Mouse (Mus musculus): ENCODE data around the gene Cat. TPM values are rescaled to one million over a fixed set of nuclear protein-coding genes. Genes with fewer than 3 reads are reported as not detected.

The Cat gene
- polyA plus RNA-seq, 1 experiment from 2014 or later, result 92.1 TPM

DNA sequence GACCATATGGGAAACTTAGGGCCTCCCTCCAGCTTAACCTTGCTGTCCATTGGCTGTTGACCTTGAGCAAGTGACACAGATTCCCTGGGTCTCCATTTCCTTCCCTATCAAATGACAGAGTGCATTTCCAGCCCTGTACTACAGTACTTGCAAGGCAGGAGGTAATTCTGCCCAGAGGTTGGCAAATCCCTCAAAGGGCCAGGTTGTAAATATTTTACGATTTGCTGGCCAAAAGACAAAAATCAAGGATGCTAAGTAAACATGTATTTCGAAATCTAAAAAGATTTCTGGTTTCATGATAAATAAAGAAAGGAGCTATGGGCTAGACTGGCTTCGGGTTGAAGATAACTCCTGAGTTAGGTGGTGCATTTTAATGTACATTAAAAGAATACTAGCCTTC is 56.6 kb downstream of the Cat start:
- WGBS, result 85% methylated on average over 3 of the region's 3 CpGs

GRCm38 (mm10) chr2:103425456-103426063 is 59.4 kb downstream of the Cat start:
- H3K36me3 ChIP-seq, result no peaks in the 10 kb centered on the region
- no peaks in the 10 kb centered on the region for H3K9me3 ChIP-seq
- no peak overlapping the region for H3K4me2 ChIP-seq
- no peaks in the 10 kb centered on the region for H3K27me3 ChIP-seq
- WGBS, result 83% methylated on average over 11 of the region's 11 CpGs
- H3K27ac ChIP-seq (replicated peaks), result no peak overlapping the region
- H3K9ac ChIP-seq, result no peak overlapping the region
- H3K4me3 ChIP-seq, result no peak overlapping the region
- H3K4me1 ChIP-seq (replicated peaks), result peaks cover 11% of the 10 kb centered on the region
- no peak for ATAC-seq (ENCODE audit: low read depth)

More for the DNA sequence above, 56.6 kb downstream of the Cat start:
- no peaks in the 10 kb centered on the region for H3K36me3 ChIP-seq
- no peak overlapping the region for H3K9ac ChIP-seq
- ATAC-seq (ENCODE audit: low read depth), result no peak
- no peak overlapping the region for H3K4me2 ChIP-seq
- H3K9me3 ChIP-seq, result no peaks in the 10 kb centered on the region
- no peak overlapping the region for H3K4me3 ChIP-seq
- no peaks in the 10 kb centered on the region for H3K27me3 ChIP-seq
- no peaks in the 10 kb centered on the region for H3K4me1 ChIP-seq (replicated peaks)
- no peak overlapping the region for H3K27ac ChIP-seq (replicated peaks)

- Histone ChIP-seq H3K27me3 (no peaks in the 10 kb centered on the region), H3K36me3 (no peaks in the 10 kb centered on the region), H3K9ac (no peak overlapping the region), H3K4me2 (no peak overlapping the region), H3K4me3 (no peak overlapping the region), H3K9me3 (no peaks in the 10 kb centered on the region), H3K27ac (replicated peaks) (no peak overlapping the region), H3K4me1 (replicated peaks) (peaks cover 11% of the 10 kb centered on the region)
- 33% methylated on average over 12 of the region's 12 CpGs for WGBS
- ATAC-seq (ENCODE audit: low read depth), result peak; percentile 58; the same call in 1 of the 2 replicates
Observed at GRCm38 (mm10) chr2:103424349-103425026, 60.5 kb downstream of the Cat start.

- Histone ChIP-seq H3K36me3 (no peaks in the 10 kb centered on the region), H3K4me2 (no peak overlapping the region), H3K4me1 (replicated peaks) (peaks cover 11% of the 10 kb centered on the region), H3K27me3 (no peaks in the 10 kb centered on the region), H3K4me3 (no peak overlapping the region), H3K27ac (replicated peaks) (no peak overlapping the region), H3K9me3 (no peaks in the 10 kb centered on the region), H3K9ac (no peak overlapping the region)
- ATAC-seq (ENCODE audit: low read depth), result no peak
- 71% methylated on average over 12 of the region's 12 CpGs for WGBS
Observed at GRCm38 (mm10) chr2:103423884-103424283, 61.1 kb downstream of the Cat start.

DNA sequence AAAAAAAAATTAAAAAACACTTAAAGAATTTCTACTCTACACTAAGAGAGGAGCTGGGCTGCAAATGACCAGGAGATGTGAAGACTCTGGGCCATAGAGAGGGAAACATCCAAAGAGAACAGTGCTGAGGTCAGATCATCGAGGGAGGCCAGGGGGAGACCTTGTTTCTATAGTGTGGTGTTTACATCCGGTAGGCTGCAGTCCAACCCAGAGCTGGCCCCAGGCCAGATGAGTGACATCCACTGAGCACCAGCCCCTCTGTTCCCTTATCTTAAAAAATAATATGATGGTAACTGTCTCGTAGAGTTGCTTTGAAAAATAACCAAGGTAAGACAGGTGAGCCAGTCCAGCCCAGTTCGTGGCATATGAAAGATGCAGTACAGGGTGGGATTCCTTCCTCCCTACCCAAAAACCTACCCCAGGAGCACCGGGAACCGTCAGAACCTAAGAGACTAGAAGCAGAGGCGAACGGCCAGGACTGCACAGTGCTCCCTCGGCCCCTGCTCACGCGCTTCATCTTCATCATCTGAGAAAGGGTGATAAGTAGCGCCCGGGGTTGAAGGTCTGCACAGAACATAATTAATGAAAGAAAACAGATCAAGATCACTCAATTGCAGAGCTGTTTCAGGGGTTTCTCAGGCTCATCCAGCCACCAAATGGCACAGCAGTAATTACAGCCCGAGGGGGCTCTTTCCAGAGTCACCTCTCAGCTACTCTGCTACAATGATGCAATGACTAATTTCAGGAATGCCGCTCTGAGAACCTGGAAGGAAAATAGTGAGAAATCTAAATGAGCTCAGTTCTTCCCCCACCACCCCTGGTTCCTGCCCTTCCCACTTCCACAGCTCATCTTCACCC is 64.1 kb downstream of the Cat start:
- no peak for ATAC-seq (ENCODE audit: low read depth)
- Histone ChIP-seq H3K4me2 (no peak overlapping the region), H3K4me3 (no peak overlapping the region), H3K9ac (no peak overlapping the region), H3K4me1 (replicated peaks) (peaks cover 11% of the 10 kb centered on the region), H3K36me3 (no peaks in the 10 kb centered on the region), H3K27ac (replicated peaks) (no peak overlapping the region), H3K27me3 (no peaks in the 10 kb centered on the region), H3K9me3 (no peaks in the 10 kb centered on the region)
- WGBS, result 65% methylated on average over 15 of the region's 15 CpGs

- Histone ChIP-seq H3K9ac (no peak overlapping the region), H3K27ac (replicated peaks) (no peak overlapping the region), H3K36me3 (no peaks in the 10 kb centered on the region), H3K9me3 (no peaks in the 10 kb centered on the region), H3K4me2 (no peak overlapping the region), H3K27me3 (no peaks in the 10 kb centered on the region), H3K4me1 (replicated peaks) (peaks cover 2% of the 10 kb centered on the region), H3K4me3 (no peak overlapping the region)
- ATAC-seq (ENCODE audit: low read depth), result no peak
- 93% methylated on average over 3 of the region's 3 CpGs for WGBS
Observed at GRCm38 (mm10) chr2:103415774-103416173, 69.2 kb downstream of the Cat start.

GRCm38 (mm10) chr2:103413381-103413780 is 71.6 kb downstream of the Cat start:
- Histone ChIP-seq H3K4me3 (no peak overlapping the region), H3K36me3 (no peaks in the 10 kb centered on the region), H3K9ac (no peak overlapping the region), H3K4me1 (replicated peaks) (no peaks in the 10 kb centered on the region), H3K27ac (replicated peaks) (no peak overlapping the region), H3K27me3 (no peaks in the 10 kb centered on the region), H3K9me3 (no peaks in the 10 kb centered on the region), H3K4me2 (no peak overlapping the region)
- no peak for ATAC-seq (ENCODE audit: low read depth)
- WGBS, result 80% methylated on average over 5 of the region's 5 CpGs

DNA sequence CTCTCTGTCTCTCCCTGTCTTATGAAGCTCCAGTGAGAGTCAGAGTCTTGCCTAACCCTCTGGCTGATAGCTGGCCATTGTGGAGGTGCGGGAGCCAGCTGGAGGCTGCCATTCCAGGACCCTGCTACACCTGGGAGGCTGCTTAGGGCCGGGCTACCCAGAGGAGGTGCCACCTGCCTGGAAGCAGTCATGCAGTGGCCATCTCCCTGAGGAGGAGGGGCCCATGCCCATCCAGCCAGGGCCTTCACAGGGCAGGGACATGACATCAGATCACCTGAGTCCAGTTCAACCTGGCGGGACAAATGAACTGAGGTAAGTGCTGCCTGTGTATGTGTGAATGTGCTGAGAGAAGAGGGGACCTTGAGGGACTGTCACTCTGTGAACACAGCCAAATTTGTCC is 73.1 kb downstream of the Cat start:
- Histone ChIP-seq H3K4me3 (no peak overlapping the region), H3K4me1 (replicated peaks) (peaks cover 6% of the 10 kb centered on the region), H3K4me2 (no peak overlapping the region), H3K36me3 (no peaks in the 10 kb centered on the region), H3K27me3 (no peaks in the 10 kb centered on the region), H3K9ac (no peak overlapping the region), H3K9me3 (no peaks in the 10 kb centered on the region), H3K27ac (replicated peaks) (no peak overlapping the region)
- 84% methylated on average over 3 of the region's 3 CpGs for WGBS
- ATAC-seq (ENCODE audit: low read depth), result no peak

DNA sequence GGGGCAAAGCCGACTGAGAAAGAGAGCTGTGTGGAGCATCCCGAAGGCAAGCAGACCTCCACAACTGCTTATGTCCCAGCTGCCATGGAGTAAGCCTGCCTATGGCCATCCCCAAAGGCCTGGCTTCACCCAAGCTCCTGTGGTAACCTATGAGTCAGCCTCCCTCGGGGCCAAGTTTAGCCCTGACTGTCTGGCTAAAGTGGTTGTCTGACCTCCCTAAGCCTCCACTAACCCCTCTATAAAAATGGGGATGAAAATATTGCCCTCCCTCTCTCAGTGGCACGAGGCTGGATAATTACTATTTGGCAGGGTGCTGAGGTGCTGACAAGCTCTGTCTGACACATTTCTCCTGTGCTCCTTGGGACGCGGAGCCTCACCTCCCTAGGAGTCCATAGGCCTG is 73.6 kb downstream of the Cat start, which contains the start of gene Elf5:
Elf5 (plus strand) TSS at position 341 of the 400 bp plus-strand sequence.
- Histone ChIP-seq H3K4me1 (replicated peaks) (peaks cover 9% of the 10 kb centered on the region), H3K27ac (replicated peaks) (no peak within 1 kb of the TSS), H3K27me3 (no peaks in the 10 kb centered on the region), H3K9ac (no peak within 1 kb of the TSS), H3K4me2 (no peak within 1 kb of the TSS), H3K9me3 (no peaks in the 10 kb centered on the region), H3K4me3 (no peak within 1 kb of the TSS), H3K36me3 (no peaks in the 10 kb centered on the region)
- whole genome bisulfite sequencing, result 90% methylated on average over 6 of the region's 6 CpGs
- ATAC-seq (ENCODE audit: low read depth), result no peak

- no peak overlapping the region for H3K4me2 ChIP-seq
- no peak overlapping the region for H3K9ac ChIP-seq
- ATAC-seq (ENCODE audit: low read depth), result no peak
- no peaks in the 10 kb centered on the region for H3K27me3 ChIP-seq
- H3K4me1 ChIP-seq (replicated peaks), result peaks cover 9% of the 10 kb centered on the region
- no peaks in the 10 kb centered on the region for H3K36me3 ChIP-seq
- H3K9me3 ChIP-seq, result no peaks in the 10 kb centered on the region
- 57% methylated on average over 3 of the region's 3 CpGs for WGBS
- no peak overlapping the region for H3K4me3 ChIP-seq
- H3K27ac ChIP-seq (replicated peaks), result no peak overlapping the region
Observed at GRCm38 (mm10) chr2:103406239-103406638, 78.7 kb downstream of the Cat start.
